Mouse (Mus musculus): ENCODE measurements around the gene Kcna1.

- TF ChIP-seq CTCF (IDR thresholded peaks at IDR 0.05; ENCODE audit: low read depth, low read length), result no peak
- no peak for TF ChIP-seq POLR2A (IDR thresholded peaks at IDR 0.05; ENCODE audit: insufficient read depth, low read length)
These were observed 27.7 kb downstream of the Kcna1 start for GRCm38 (mm10) chr6:126618455-126618854.
